Mouse (Mus musculus): Measurements from ENCODE around the gene Chrna4. TPM values are rescaled to one million over a fixed set of nuclear protein-coding genes. Genes with fewer than 3 reads are reported as not detected.

Gene Chrna4
- polyA plus RNA-seq, 1 experiment, result not detected

- Histone ChIP-seq H3K36me3 (ENCODE audit: control insufficient read depth, insufficient read depth) (peaks cover 6% of the 10 kb centered on the region), H3K27me3 (ENCODE audit: control insufficient read depth, insufficient read depth, insufficient read length) (no peaks in the 10 kb centered on the region), H3K4me2 (ENCODE audit: low read depth) (no peak overlapping the region), H3K79me2 (ENCODE audit: control insufficient read depth, insufficient read depth) (no peaks in the 10 kb centered on the region), H3K4me3 (no peak overlapping the region), H3ac (ENCODE audit: control insufficient read depth, insufficient read length) (no peak overlapping the region)
- TF ChIP-seq POLR2AphosphoS2 (IDR thresholded peaks at IDR 0.05; ENCODE audit: insufficient read length, low read depth) (peak; percentile 67), SRF (IDR thresholded peaks at IDR 0.05; ENCODE audit: control insufficient read depth, insufficient read length, low read depth) (no peak)
Measured at GRCm38 (mm10) chr2:180987432-180988030, 55.8 kb downstream of the Chrna4 start.

- H3K4me2 ChIP-seq (ENCODE audit: low read depth), result no peak overlapping the region
- H3K79me2 ChIP-seq (ENCODE audit: control insufficient read depth, insufficient read depth), result no peaks in the 10 kb centered on the region
- TF ChIP-seq MAX (IDR thresholded peaks at IDR 0.05; ENCODE audit: low read depth) (no peak), POLR2AphosphoS2 (IDR thresholded peaks at IDR 0.05; ENCODE audit: insufficient read length, low read depth) (peak; percentile 61), TCF3 (IDR thresholded peaks at IDR 0.05; ENCODE audit: insufficient read length, low read depth) (no peak)
- H3K36me3 ChIP-seq (ENCODE audit: control insufficient read depth, insufficient read depth), result peaks cover 6% of the 10 kb centered on the region
- no peak overlapping the region for H3K4me3 ChIP-seq
- H3ac ChIP-seq (ENCODE audit: control insufficient read depth, insufficient read length), result no peak overlapping the region
- no peaks in the 10 kb centered on the region for H3K27me3 ChIP-seq (ENCODE audit: control insufficient read depth, insufficient read depth, insufficient read length)
Measured at GRCm38 (mm10) chr2:180987001-180987400, 56.3 kb downstream of the Chrna4 start.

- no peaks in the 10 kb centered on the region for H3K27me3 ChIP-seq (ENCODE audit: control insufficient read depth, insufficient read depth, insufficient read length)
- H3K4me3 ChIP-seq, result no peak within 1 kb of the TSS
- TF ChIP-seq POLR2A (IDR thresholded peaks at IDR 0.05; ENCODE audit: insufficient read length, low read depth), result no peak
- peak; percentile 75 for TF ChIP-seq POLR2AphosphoS2 (IDR thresholded peaks at IDR 0.05; ENCODE audit: insufficient read length, low read depth)
- H3K4me2 ChIP-seq (ENCODE audit: low read depth), result no peak within 1 kb of the TSS
- H3K79me2 ChIP-seq (ENCODE audit: control insufficient read depth, insufficient read depth), result no peaks in the 10 kb centered on the region
- peaks cover 6% of the 10 kb centered on the region for H3K36me3 ChIP-seq (ENCODE audit: control insufficient read depth, insufficient read depth)
- no peak within 1 kb of the TSS for H3ac ChIP-seq (ENCODE audit: control insufficient read depth, insufficient read length)
Measured at GRCm38 (mm10) chr2:180986449-180986848, 56.9 kb downstream of the Chrna4 start, which contains the start of gene Col20a1. Gene Col20a1, plus strand, starts transcription at chr2:180986535.

GRCm38 (mm10) chr2:180985635-180986034 is 57.7 kb downstream of the Chrna4 start:
- H3K4me2 ChIP-seq (ENCODE audit: low read depth), result no peak overlapping the region
- H3K4me3 ChIP-seq, result no peak overlapping the region
- TF ChIP-seq POLR2AphosphoS2 (IDR thresholded peaks at IDR 0.05; ENCODE audit: insufficient read length, low read depth) (peak; percentile 54), SRF (IDR thresholded peaks at IDR 0.05; ENCODE audit: control insufficient read depth, insufficient read length, low read depth) (no peak), TCF12 (IDR thresholded peaks at IDR 0.05; ENCODE audit: insufficient read depth, poor library complexity, severe bottlenecking) (no peak), MYOG (IDR thresholded peaks at IDR 0.05; ENCODE audit: control insufficient read depth in 1 of 3, insufficient read depth in 1 of 3, insufficient read length in 2 of 3, low read depth in 2 of 3) (no peak), REST (IDR thresholded peaks at IDR 0.05; ENCODE audit: insufficient read depth, insufficient read length) (no peak), MYOD1 (IDR thresholded peaks at IDR 0.05; ENCODE audit: control insufficient read depth in 1 of 3, insufficient read length in 2 of 3, low read depth in 2 of 3) (no peak), TCF3 (IDR thresholded peaks at IDR 0.05; ENCODE audit: insufficient read length, low read depth) (no peak), MAX (IDR thresholded peaks at IDR 0.05; ENCODE audit: low read depth) (no peak)
- peaks cover 6% of the 10 kb centered on the region for H3K36me3 ChIP-seq (ENCODE audit: control insufficient read depth, insufficient read depth)
- no peaks in the 10 kb centered on the region for H3K79me2 ChIP-seq (ENCODE audit: control insufficient read depth, insufficient read depth)
- no peak overlapping the region for H3ac ChIP-seq (ENCODE audit: control insufficient read depth, insufficient read length)
- no peaks in the 10 kb centered on the region for H3K27me3 ChIP-seq (ENCODE audit: control insufficient read depth, insufficient read depth, insufficient read length)

- no peak overlapping the region for H3K4me2 ChIP-seq (ENCODE audit: low read depth)
- no peak overlapping the region for H3ac ChIP-seq (ENCODE audit: control insufficient read depth, insufficient read length)
- TF ChIP-seq SRF (IDR thresholded peaks at IDR 0.05; ENCODE audit: control insufficient read depth, insufficient read length, low read depth), result no peak
- TF ChIP-seq POLR2AphosphoS2 (IDR thresholded peaks at IDR 0.05; ENCODE audit: insufficient read length, low read depth), result peak; percentile 31
- no peak for TF ChIP-seq CEBPB (IDR thresholded peaks at IDR 0.05; ENCODE audit: insufficient read depth, poor library complexity, severe bottlenecking)
- no peak for TF ChIP-seq MAX (IDR thresholded peaks at IDR 0.05; ENCODE audit: low read depth)
- TF ChIP-seq USF1 (IDR thresholded peaks at IDR 0.05; ENCODE audit: low read depth), result no peak
- no peak for TF ChIP-seq E2F4 (IDR thresholded peaks at IDR 0.05; ENCODE audit: insufficient read depth)
- TF ChIP-seq POLR2A (IDR thresholded peaks at IDR 0.05; ENCODE audit: insufficient read length, low read depth), result no peak
- TF ChIP-seq MYOD1 (IDR thresholded peaks at IDR 0.05; ENCODE audit: control insufficient read depth in 1 of 3, insufficient read length in 2 of 3, low read depth in 2 of 3), result no peak
- TF ChIP-seq REST (IDR thresholded peaks at IDR 0.05; ENCODE audit: insufficient read depth, insufficient read length), result no peak
- TF ChIP-seq MYOG (IDR thresholded peaks at IDR 0.05; ENCODE audit: control insufficient read depth in 1 of 3, insufficient read depth in 1 of 3, insufficient read length in 2 of 3, low read depth in 2 of 3), result peak in 2 of 3 experiments; percentile 2 to 36
- TF ChIP-seq TCF3 (IDR thresholded peaks at IDR 0.05; ENCODE audit: insufficient read length, low read depth), result no peak
- H3K36me3 ChIP-seq (ENCODE audit: control insufficient read depth, insufficient read depth), result peaks cover 23% of the 10 kb centered on the region
- no peak overlapping the region for H3K4me3 ChIP-seq
- H3K27me3 ChIP-seq (ENCODE audit: control insufficient read depth, insufficient read depth, insufficient read length), result no peaks in the 10 kb centered on the region
- no peaks in the 10 kb centered on the region for H3K79me2 ChIP-seq (ENCODE audit: control insufficient read depth, insufficient read depth)
Measured at GRCm38 (mm10) chr2:180981133-180981532, 62.2 kb downstream of the Chrna4 start.

Other genes with a start within 250 kb of the Chrna4 start
- gene Ythdf1, start 122.6 kb downstream of the Chrna4 start, polyA plus RNA-seq (2012; fragmentation: generic; extraction: Trizol), result 34.5 TPM
- not detected for gene Birc7, start 114.5 kb downstream of the Chrna4 start, polyA plus RNA-seq (2012; fragmentation: generic; extraction: Trizol)
- not detected for gene Nkain4, start 88.8 kb downstream of the Chrna4 start, polyA plus RNA-seq (2012; fragmentation: generic; extraction: Trizol)
- gene Arfgap1, start 76.3 kb downstream of the Chrna4 start, polyA plus RNA-seq (2012; fragmentation: generic; extraction: Trizol), result 55.4 TPM
- 0.24 TPM for gene Col20a1, start 57.0 kb downstream of the Chrna4 start, polyA plus RNA-seq (2012; fragmentation: generic; extraction: Trizol)
- not detected for gene Kcnq2, start 91.8 kb upstream of the Chrna4 start, polyA plus RNA-seq (2012; fragmentation: generic; extraction: Trizol)
- 0.60 TPM for gene Eef1a2, start 113.5 kb upstream of the Chrna4 start, polyA plus RNA-seq (2012; fragmentation: generic; extraction: Trizol)
- gene Ppdpf, start 143.7 kb upstream of the Chrna4 start, polyA plus RNA-seq (2012; fragmentation: generic; extraction: Trizol), result 43.4 TPM
- 0.01 TPM for gene Ptk6, start 159.2 kb upstream of the Chrna4 start, polyA plus RNA-seq (2012; fragmentation: generic; extraction: Trizol)
- gene Srms, start 169.6 kb upstream of the Chrna4 start, polyA plus RNA-seq (2012; fragmentation: generic; extraction: Trizol), result not detected
- not detected for gene Fndc11, start 176.5 kb upstream of the Chrna4 start, polyA plus RNA-seq (2012; fragmentation: generic; extraction: Trizol)
- 4.6 TPM for gene Helz2, start 198.5 kb upstream of the Chrna4 start, polyA plus RNA-seq (2012; fragmentation: generic; extraction: Trizol)
- gene Gmeb2, start 244.5 kb upstream of the Chrna4 start, polyA plus RNA-seq (2012; fragmentation: generic; extraction: Trizol), result 11.0 TPM